Mouse (Mus musculus): ENCODE data around the gene Zmynd8.
A peak's percentile ranks its signal among the peaks of the same experiment; 100 is the strongest.

Gene Zmynd8

DNA sequence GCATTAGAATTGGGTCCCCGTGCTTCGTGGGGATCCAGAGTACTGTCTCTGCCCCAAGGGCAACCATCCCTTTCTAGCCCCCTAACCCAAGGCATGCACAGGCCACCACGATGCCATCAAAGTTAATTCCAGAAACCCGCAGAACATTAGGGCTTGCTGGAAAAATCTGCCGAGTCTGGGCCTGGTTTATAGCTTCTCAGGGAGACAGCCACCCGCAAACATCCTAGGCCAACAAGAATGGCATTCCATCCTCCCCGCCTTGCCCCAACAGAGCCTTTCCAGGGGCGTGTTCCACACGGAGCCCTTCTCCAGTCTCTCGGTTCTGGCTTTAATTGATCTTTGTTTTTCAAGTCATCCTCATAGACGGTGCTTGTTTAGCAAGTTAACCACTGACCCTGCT lies 150.4 kb downstream of the Zmynd8 start:
- DNase-seq (ENCODE audit: low read depth, low spot score) = no peak

- DNase-seq (ENCODE audit: low read depth, low spot score) = no peak
Measured at GRCm38 (mm10) chr2:165747975-165748374, 150.8 kb downstream of the Zmynd8 start.

- DNase-seq (ENCODE audit: low read depth, low spot score) = peak; percentile 43
Measured at GRCm38 (mm10) chr2:165745306-165746098, 153.3 kb downstream of the Zmynd8 start.

GRCm38 (mm10) chr2:165742210-165742786 lies 156.5 kb downstream of the Zmynd8 start:
- no peak for DNase-seq (ENCODE audit: low read depth, low spot score)

DNA sequence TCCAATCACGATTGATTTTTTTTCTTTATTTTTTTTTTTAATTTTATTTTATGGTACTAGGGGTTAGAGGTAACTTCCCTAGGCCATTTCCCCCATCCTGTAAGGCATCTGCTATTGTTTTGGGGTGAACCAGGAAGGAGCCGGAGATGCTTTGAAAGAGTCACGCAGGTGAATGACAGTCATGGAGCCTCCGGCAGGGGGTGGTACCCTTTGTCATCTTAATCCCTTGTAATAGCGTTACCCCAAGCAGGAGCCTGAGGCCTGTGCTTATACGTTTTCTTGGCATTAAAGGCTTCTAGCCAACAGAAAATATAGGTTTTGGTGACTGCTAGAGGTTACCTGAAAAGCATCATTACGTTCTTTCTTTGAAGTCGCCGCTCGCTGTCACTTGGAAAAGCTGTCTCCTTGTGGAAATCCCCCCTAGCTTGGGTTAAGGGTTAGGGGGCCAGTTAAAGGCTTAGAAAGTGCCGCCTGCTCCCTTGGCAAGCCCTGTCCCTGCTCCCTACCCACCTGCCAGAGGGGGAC lies 157.2 kb downstream of the Zmynd8 start:
- no peak for DNase-seq (ENCODE audit: low read depth, low spot score)

- no peak for DNase-seq (ENCODE audit: low read depth, low spot score)
Measured at GRCm38 (mm10) chr2:165740982-165741381, 157.8 kb downstream of the Zmynd8 start.

- no peak for DNase-seq (ENCODE audit: low read depth, low spot score)
Measured at GRCm38 (mm10) chr2:165740381-165740780, 158.4 kb downstream of the Zmynd8 start.

GRCm38 (mm10) chr2:165736297-165736696 lies 162.5 kb downstream of the Zmynd8 start:
- no peak for DNase-seq (ENCODE audit: low read depth, low spot score)
